Mouse (Mus musculus): ENCODE results near the gene Cyp2j6.

DNA sequence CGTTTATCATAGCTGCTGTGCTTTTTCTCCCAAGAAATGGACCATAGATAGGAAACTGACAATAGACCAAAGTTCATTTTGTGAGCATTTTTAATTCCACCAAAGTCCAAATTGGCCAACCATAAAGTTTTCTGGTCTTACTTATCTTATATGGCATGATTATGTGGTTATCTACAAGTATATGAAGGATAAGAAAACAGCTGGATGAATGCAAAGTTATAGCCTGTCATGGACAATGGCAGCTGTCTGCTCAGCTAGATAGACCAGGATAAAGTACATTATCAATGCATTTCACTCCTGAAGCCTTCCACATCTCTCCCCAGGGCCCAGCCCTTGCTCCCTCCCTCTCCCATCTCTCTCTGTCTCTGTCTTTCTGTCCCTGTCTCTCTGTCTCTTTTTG is 7.0 kb upstream of the Cyp2j6 start:
- no peak for TF ChIP-seq CTCF (IDR thresholded peaks at IDR 0.05 in 2 of 3, conservative IDR thresholded peaks at IDR 0.05 in 1 of 3; ENCODE audit: control insufficient read depth in 1 of 3, insufficient read depth in 1 of 3, low read depth in 2 of 3, low read length in 3 of 3, poor library complexity in 1 of 3, severe bottlenecking in 1 of 3)
- no peak for TF ChIP-seq POLR2AphosphoS5 (IDR thresholded peaks at IDR 0.05; ENCODE audit: borderline replicate concordance, low read depth, low read length)
- no peak for TF ChIP-seq EP300 (IDR thresholded peaks at IDR 0.05; ENCODE audit: low read depth in 1 of 2, low read length in 2 of 2)

Measured in MEL (cell line).